In genomic region chr7:71456421-71456820, GRCm38 (mm10) we compare ENCODE assay signal across 14 mouse cellular contexts.
DNase-seq lines count a peak whose midpoint lies in the region; ATAC-seq and TF ChIP-seq lines count a peak whose summit lies in the region.
"Had no signal": no experiment of that assay in that cellular context is flagged by ENCODE, and none has a peak within 500 bp of the region (broad histone marks: within the 10 kb centered on the region; RNA-seq: fewer than 3 reads in every experiment).

No protein-coding gene starts in this region.

- H3K9ac ChIP-seq in heart, postnatal 0 days (replicated peaks; ENCODE audit: low read depth, low read length), result no peak overlapping the region
- H3K9ac ChIP-seq in lung, embryonic 16.5 days (ENCODE audit: low read length), result peak overlapping the region; percentile 27; the same call in 1 of the 2 replicates
- no peak overlapping the region for H3K9ac ChIP-seq in intestine, postnatal 0 days (ENCODE audit: low read depth, low read length)
- H3K9ac ChIP-seq in stomach, embryonic 15.5 days, result no peak overlapping the region

- H3K4me3 ChIP-seq in heart, postnatal 0 days (ENCODE audit: low read depth, low read length), result 0 out of 2 replicates have a peak overlapping the region, but pooled peaks have one; percentile 1
- H3K4me3 ChIP-seq in lung, embryonic 16.5 days (ENCODE audit: low read length), result peak overlapping the region; percentile 26
- no peak overlapping the region for H3K4me3 ChIP-seq in intestine, postnatal 0 days (ENCODE audit: low read depth, low read length)
- H3K4me3 ChIP-seq in stomach, embryonic 15.5 days (replicated peaks), result no peak overlapping the region

- intact Hi-C loops in heart, postnatal 10 days (cut with DNase I), result no loop called here
- intact Hi-C loops in gastrocnemius, postnatal 36 days (cut with DNase I), result no loop called here

- no peak for TF ChIP-seq CTCF in heart, postnatal 0 days (IDR thresholded peaks at IDR 0.05; ENCODE audit: low read depth)
- TF ChIP-seq CTCF in intestine, postnatal 0 days (IDR thresholded peaks at IDR 0.05; ENCODE audit: low read depth), result no peak

- H3K9me3 ChIP-seq in heart, postnatal 0 days (replicated peaks; ENCODE audit: control insufficient read depth, low read length), result 0 out of 2 replicates have a peak, but pooled peaks cover 3% of the 10 kb centered on the region
- 0 out of 2 replicates have a peak, but pooled peaks cover 2% of the 10 kb centered on the region for H3K9me3 ChIP-seq in lung, embryonic 16.5 days (ENCODE audit: control insufficient read depth, low read length)
- H3K9me3 ChIP-seq in intestine, postnatal 0 days (ENCODE audit: control insufficient read depth), result no peaks in the 10 kb centered on the region
- no peaks in the 10 kb centered on the region for H3K9me3 ChIP-seq in stomach, embryonic 15.5 days

- no peak overlapping the region for H3K27ac ChIP-seq in heart, postnatal 0 days (ENCODE audit: low read depth)
- H3K27ac ChIP-seq in lung, embryonic 16.5 days (ENCODE audit: low read length), result no peak overlapping the region
- H3K27ac ChIP-seq in intestine, postnatal 0 days (ENCODE audit: low read depth, low read length), result no peak overlapping the region
- H3K27ac ChIP-seq in stomach, embryonic 15.5 days, result no peak overlapping the region

- peak; percentile 17 for DNase-seq in heart, postnatal 0 days (ENCODE audit: low spot score)
- no peak for DNase-seq in heart, postnatal 10 days
- DNase-seq in lung, postnatal 14 days, result no peak
- no peak for DNase-seq in gastrocnemius, adult 8-10 months (ENCODE audit: low spot score in 2 of 2)
- no peak for DNase-seq in gastrocnemius, postnatal 36 days
- DNase-seq: cerebellum, adult 8-10 months; heart, adult 11 months; retina, postnatal 1 day; thymus, postnatal 25 days had no signal

- H3K36me3 ChIP-seq in heart, postnatal 0 days (replicated peaks; ENCODE audit: control insufficient read depth, insufficient read depth, low read length), result no peaks in the 10 kb centered on the region
- H3K36me3 ChIP-seq in lung, embryonic 16.5 days (ENCODE audit: control insufficient read depth, insufficient read depth, low read length), result no peaks in the 10 kb centered on the region
- no peaks in the 10 kb centered on the region for H3K36me3 ChIP-seq in intestine, postnatal 0 days (ENCODE audit: control insufficient read depth, insufficient read depth)
- no peaks in the 10 kb centered on the region for H3K36me3 ChIP-seq in stomach, embryonic 15.5 days

- H3K4me2 ChIP-seq in heart, postnatal 0 days (ENCODE audit: low read depth, low read length), result peak overlapping the region; percentile 34
- peak overlapping the region; percentile 50 for H3K4me2 ChIP-seq in lung, embryonic 16.5 days (ENCODE audit: low read depth, low read length)
- H3K4me2 ChIP-seq in intestine, postnatal 0 days (replicated peaks; ENCODE audit: low read depth), result peak overlapping the region; percentile 25; the same call in 1 of the 2 replicates
- peak overlapping the region; percentile 9 for H3K4me2 ChIP-seq in stomach, embryonic 15.5 days

- TF ChIP-seq EP300 in heart, postnatal 0 days (IDR thresholded peaks at IDR 0.05; ENCODE audit: low read depth), result no peak

- H3K27me3 ChIP-seq in heart, postnatal 0 days (ENCODE audit: control insufficient read depth, insufficient read depth, low read length), result no peaks in the 10 kb centered on the region
- H3K27me3 ChIP-seq in lung, embryonic 16.5 days (ENCODE audit: control insufficient read depth, insufficient read depth, low read depth, low read length), result no peaks in the 10 kb centered on the region
- no peaks in the 10 kb centered on the region for H3K27me3 ChIP-seq in intestine, postnatal 0 days (replicated peaks; ENCODE audit: control insufficient read depth, insufficient read depth, low read length)
- H3K27me3 ChIP-seq in stomach, embryonic 15.5 days (replicated peaks), result no peaks in the 10 kb centered on the region

- WGBS in heart, postnatal 0 days, result 67% methylated on average over 13 of the region's 13 CpGs
- WGBS in lung, embryonic 16.5 days, result 37% methylated on average over 13 of the region's 13 CpGs
- 59% methylated on average over 13 of the region's 13 CpGs for WGBS in intestine, postnatal 0 days
- 55% methylated on average over 13 of the region's 13 CpGs for WGBS in stomach, embryonic 15.5 days

- no peak for ATAC-seq in heart, postnatal 0 days (ENCODE audit: insufficient read depth, low read depth)
- ATAC-seq in lung, embryonic 16.5 days (ENCODE audit: low read depth), result peak; percentile 48
- no peak for ATAC-seq in intestine, postnatal 0 days
- no peak for ATAC-seq in stomach, embryonic 15.5 days (ENCODE audit: insufficient read depth, low FRiP score, low read depth)
- ATAC-seq: forebrain, embryonic 16.5 days; inflammation-experienced regulatory T-cells, adult 6 months had no signal

- no peaks in the 10 kb centered on the region for H3K4me1 ChIP-seq in heart, postnatal 0 days (ENCODE audit: control insufficient read depth, insufficient read depth)
- H3K4me1 ChIP-seq in lung, embryonic 16.5 days (replicated peaks; ENCODE audit: control insufficient read depth, insufficient read depth, low read length), result peaks cover 6% of the 10 kb centered on the region
- H3K4me1 ChIP-seq in intestine, postnatal 0 days (replicated peaks; ENCODE audit: control insufficient read depth, insufficient read depth, low read length), result no peaks in the 10 kb centered on the region
- no peaks in the 10 kb centered on the region for H3K4me1 ChIP-seq in stomach, embryonic 15.5 days

Comparison
In these comparisons a context has a peak if more than half of its experiments do, and no peak if none do; other contexts are left out.
1. H3K4me3 ChIP-seq: peak in heart, postnatal 0 days (single experiment) and lung, embryonic 16.5 days (single experiment); none in intestine, postnatal 0 days (single experiment) and stomach, embryonic 15.5 days (single experiment).
2. Peak in every context shown above with its lines, with median percentiles within 50 percentile points of each other: H3K4me2 ChIP-seq.